Mouse (Mus musculus): ENCODE data around the gene Pcbd2.

- TF ChIP-seq CTCF (IDR thresholded peaks at IDR 0.05; ENCODE audit: borderline replicate concordance, insufficient read depth, low read length) (no peak), POLR2A (IDR thresholded peaks at IDR 0.05; ENCODE audit: low read depth, low read length) (no peak)
Measured at GRCm38 (mm10) chr13:55737885-55738284, 10.7 kb downstream of the Pcbd2 start.

Measured in embryonic fibroblast, embryonic 13.5 days (primary cell).